Comparison of ENCODE assay signal across 7 mouse cellular contexts in the genomic region with DNA sequence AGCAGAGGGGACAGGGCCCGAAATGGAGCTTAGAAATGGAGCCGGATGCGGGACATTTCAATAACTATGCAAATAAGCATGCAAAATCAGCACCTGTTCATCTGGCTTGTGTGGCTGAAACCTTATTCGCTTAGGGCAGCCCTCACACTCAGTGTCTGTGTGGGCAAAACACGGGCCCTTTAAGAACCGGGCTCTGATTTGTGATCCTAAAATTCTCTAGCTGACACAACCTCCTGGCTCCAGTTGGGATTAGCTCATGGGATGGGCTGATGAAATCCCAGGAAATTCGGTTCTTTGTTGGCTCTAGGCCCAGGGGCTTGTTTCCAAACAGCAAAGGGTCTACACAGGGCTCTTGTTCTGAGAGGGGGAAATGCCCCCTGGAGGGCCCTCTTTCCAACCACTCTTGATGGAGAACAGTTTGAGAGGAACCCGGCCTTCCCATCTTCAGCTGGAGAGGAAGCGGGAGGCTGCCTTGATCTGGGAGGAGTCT. TPM values are rescaled to one million over a fixed set of nuclear protein-coding genes. Genes with fewer than 3 reads are reported as not detected.
A peak's percentile ranks its signal among the peaks of the same experiment; 100 is the strongest.
DNase-seq lines count a peak whose midpoint lies in the region; ATAC-seq and TF ChIP-seq lines count a peak whose summit lies in the region.

No protein-coding gene starts in this region.

- H3K79me2 ChIP-seq in CH12.LX (replicated peaks; ENCODE audit: control insufficient read depth, extremely low read depth, insufficient read depth, poor library complexity, severe bottlenecking) = no peaks in the 10 kb centered on the region

- peaks cover 8% of the 10 kb centered on the region for H3K27me3 ChIP-seq in CH12.LX (replicated peaks)
- no peaks in the 10 kb centered on the region for H3K27me3 ChIP-seq in lung, postnatal 0 days (replicated peaks; ENCODE audit: insufficient read depth, low read length)

- peak overlapping the region; percentile 39 for H3K9ac ChIP-seq in CH12.LX (ENCODE audit: insufficient read depth, low read depth)
- no peak overlapping the region for H3K9ac ChIP-seq in lung, postnatal 0 days (replicated peaks; ENCODE audit: low read depth)

- no peak overlapping the region for H3K27ac ChIP-seq in CH12.LX (ENCODE audit: insufficient read depth, low read depth)
- peak overlapping the region; percentile 91 for H3K27ac ChIP-seq in embryonic fibroblast, embryonic 13.5 days (ENCODE audit: insufficient read depth, low read length)
- H3K27ac ChIP-seq in lung, postnatal 0 days (ENCODE audit: low read length) = peak overlapping the region; percentile 60

- intact Hi-C loops in heart, postnatal 14 days (cut with DNase I) = no loop called here

- ATAC-seq in lung, postnatal 0 days = peak; percentile 54

- peaks cover 18 to 56% of the 10 kb centered on the region in 2 experiments for H3K4me1 ChIP-seq in CH12.LX (ENCODE audit: control insufficient read depth in 1 of 2, insufficient read depth in 2 of 2)
- no peaks in the 10 kb centered on the region for H3K4me1 ChIP-seq in embryonic fibroblast, embryonic 13.5 days (ENCODE audit: control insufficient read depth, insufficient read depth, low read length)
- H3K4me1 ChIP-seq in lung, postnatal 0 days (ENCODE audit: insufficient read depth, low read depth, low read length) = peaks cover 9% of the 10 kb centered on the region

- TF ChIP-seq EP300 in CH12.LX (IDR thresholded peaks at IDR 0.05; ENCODE audit: low read length) = peak; percentile 79
- no peak; the same call in 1 of the 2 replicates for TF ChIP-seq EP300 in lung, postnatal 0 days (IDR thresholded peaks at IDR 0.05)

- TF ChIP-seq POLR2A in CH12.LX (IDR thresholded peaks at IDR 0.05; ENCODE audit: low read depth, low read length) = no peak; the same call in 1 of the 2 replicates
- TF ChIP-seq POLR2A in embryonic fibroblast, embryonic 13.5 days (IDR thresholded peaks at IDR 0.05; ENCODE audit: low read depth, low read length) = no peak

- no peak for TF ChIP-seq RAD21 in CH12.LX (IDR thresholded peaks at IDR 0.05; ENCODE audit: low read depth, low read length)

- in situ Hi-C loops in CH12.LX (cut with MboI; ENCODE audit: low pct_ligation_motif_present, low pct_unique_long_range_greater_than_20kb, low sequenced_read_pairs) = loop anchor here (25.0 kb wide), 1 partner anchor 121 kb away; no protein-coding TSS in a partner anchor

- no peak for TF ChIP-seq CTCF in CH12.LX (conservative IDR thresholded peaks at IDR 0.05 in 1 of 2, IDR thresholded peaks at IDR 0.05 in 1 of 2; ENCODE audit: low read depth in 2 of 2, low read length in 2 of 2)
- TF ChIP-seq CTCF in embryonic fibroblast, embryonic 13.5 days (IDR thresholded peaks at IDR 0.05; ENCODE audit: borderline replicate concordance, insufficient read depth, low read length) = no peak
- no peak for TF ChIP-seq CTCF in lung, postnatal 0 days (IDR thresholded peaks at IDR 0.05)

- H3K4me2 ChIP-seq in CH12.LX (ENCODE audit: insufficient read depth, low read depth, poor library complexity, severe bottlenecking) = peak overlapping the region; percentile 84
- H3K4me2 ChIP-seq in lung, postnatal 0 days (replicated peaks; ENCODE audit: low read depth, low read length) = peak overlapping the region; percentile 40

- H3K9me3 ChIP-seq in CH12.LX (replicated peaks; ENCODE audit: low read length) = no peaks in the 10 kb centered on the region
- no peaks in the 10 kb centered on the region for H3K9me3 ChIP-seq in lung, postnatal 0 days (ENCODE audit: low read length)

- dilution Hi-C loops in CH12.LX (cut with MboI; ENCODE audit: extremely low pct_ligation_motif_present, extremely low pct_unique_long_range_greater_than_20kb, low sequenced_read_pairs) = no loop called here

- DNase-seq in A20 (ENCODE audit: low read depth, low spot score) (peak; percentile 79), CH12.LX (ENCODE audit: extremely low read depth) (peak; percentile 73)
- peak; percentile 75 to 84 for DNase-seq in heart, postnatal 14 days
- peak; percentile 87 for DNase-seq in lung, postnatal 0 days (ENCODE audit: low spot score)
- DNase-seq in layer of hippocampus, postnatal 36 days = no peak
- no peak for DNase-seq in spleen, postnatal 10 days (ENCODE audit: low spot score in 2 of 2)

- WGBS in lung, postnatal 0 days = 31% methylated on average over 9 of the region's 9 CpGs

- no peaks in the 10 kb centered on the region for H3K36me3 ChIP-seq in CH12.LX (replicated peaks in 1 of 2; ENCODE audit: control insufficient read depth in 1 of 2, insufficient read depth in 1 of 2, low read length in 1 of 2)
- H3K36me3 ChIP-seq in lung, postnatal 0 days (ENCODE audit: insufficient read depth, low read length) = no peaks in the 10 kb centered on the region; the same call in 1 of the 2 replicates

- H3K4me3 ChIP-seq in CH12.LX (replicated peaks in 1 of 3; ENCODE audit: low read depth in 2 of 3, low read length in 2 of 3, poor library complexity in 1 of 3) = peak overlapping the region in 1 of 3 experiments; percentile 18
- peak overlapping the region; percentile 63 for H3K4me3 ChIP-seq in embryonic fibroblast, embryonic 13.5 days (ENCODE audit: insufficient read depth, low read length)
- peak overlapping the region; percentile 23 for H3K4me3 ChIP-seq in lung, postnatal 0 days (ENCODE audit: low read depth, low read length)

TF ChIP-seq in CH12.LX, 34 proteins besides CTCF, POLR2A, EP300 and RAD21:
- TF ChIP-seq TCF12 (IDR thresholded peaks at IDR 0.05; ENCODE audit: low read depth, low read length) (peak; percentile 72), ZKSCAN1 (IDR thresholded peaks at IDR 0.05; ENCODE audit: borderline replicate concordance, low read depth, low read length) (no peak), MAX (IDR thresholded peaks at IDR 0.05; ENCODE audit: low read length) (no peak), CHD1 (IDR thresholded peaks at IDR 0.05; ENCODE audit: low read depth, low read length) (no peak), BHLHE40 (IDR thresholded peaks at IDR 0.05; ENCODE audit: low read depth, low read length) (peak; percentile 72), IRF4 (IDR thresholded peaks at IDR 0.05; ENCODE audit: low read depth, low read length) (peak; percentile 53; the same call in 1 of the 2 replicates), MEF2A (IDR thresholded peaks at IDR 0.05; ENCODE audit: borderline replicate concordance, low read depth, low read length) (peak; percentile 50; the same call in 1 of the 2 replicates), MAZ (IDR thresholded peaks at IDR 0.05; ENCODE audit: low read depth, low read length) (0 out of 2 replicates have a peak, but pooled peaks have one; percentile 39), ZNF384 (IDR thresholded peaks at IDR 0.05; ENCODE audit: low read depth, low read length) (no peak), RCOR1 (conservative IDR thresholded peaks at IDR 0.05; ENCODE audit: low read depth, low read length) (0 out of 2 replicates have a peak, but pooled peaks have one; percentile 17), TBP (conservative IDR thresholded peaks at IDR 0.05; ENCODE audit: low read depth, low read length) (peak; percentile 53; the same call in 1 of the 2 replicates), MYC (IDR thresholded peaks at IDR 0.05; ENCODE audit: low read depth, low read length) (0 out of 2 replicates have a peak, but pooled peaks have one; percentile 29), MXI1 (IDR thresholded peaks at IDR 0.05; ENCODE audit: low read depth, low read length) (0 out of 2 replicates have a peak, but pooled peaks have one; percentile 16), NELFE (IDR thresholded peaks at IDR 0.05; ENCODE audit: low read depth, low read length) (no peak), SMC3 (IDR thresholded peaks at IDR 0.05; ENCODE audit: low read depth, low read length) (no peak)

RNA-seq across cellular contexts. Expression of gene Arhgef2, which starts 10.2 kb away (rescaled TPM):
- total RNA-seq in CH12.LX (2012; rRNA removed) (40.0 and 43.9 TPM in 2 replicates), CH12.LX (2014; rRNA removed) (15.0 and 18.5 TPM in 2 replicates)
- 31.4 and 43.1 TPM in 2 replicates for polyA plus RNA-seq in CH12.LX (2012; ENCODE audit: insufficient read length, low read depth)
- polyA plus RNA-seq in embryonic fibroblast, embryonic 13.5 days (2011; ENCODE audit: insufficient read length, low read depth, missing spikeins) = 174 and 210 TPM in 2 replicates
- total RNA-seq in heart, postnatal 14 days (2021) = 10 to 100 TPM; 71.1 to 71.5 TPM
- polyA plus RNA-seq in lung, postnatal 0 days (2015; fragmentation: Nextera tagmentation; extraction: Ambion mirVana) = 170 and 229 TPM in 2 replicates
- 100 to 1,000 TPM; 250 to 265 TPM for total RNA-seq in layer of hippocampus, postnatal 36 days (2021)

RNA-seq across cellular contexts. Expression of gene Rxfp4, which starts 37.0 kb away (rescaled TPM):
- 0.08 TPM in 1 of 2 replicates, not detected in the other for total RNA-seq in CH12.LX (2012; rRNA removed)
- total RNA-seq in CH12.LX (2014; rRNA removed) = not detected in 2 replicates
- not detected in 2 replicates for polyA plus RNA-seq in CH12.LX (2012; ENCODE audit: insufficient read length, low read depth)
- not detected in 2 replicates for polyA plus RNA-seq in embryonic fibroblast, embryonic 13.5 days (2011; ENCODE audit: insufficient read length, low read depth, missing spikeins)
- total RNA-seq in heart, postnatal 14 days (2021) = not detected
- polyA plus RNA-seq in lung, postnatal 0 days (2015; fragmentation: Nextera tagmentation; extraction: Ambion mirVana) = 0.61 and 0.92 TPM in 2 replicates
- total RNA-seq in layer of hippocampus, postnatal 36 days (2021) = not detected

RNA-seq across cellular contexts. Expression of gene Ssr2, which starts 40.3 kb away (rescaled TPM):
- total RNA-seq in CH12.LX (2012; rRNA removed) (364 and 435 TPM in 2 replicates), CH12.LX (2014; rRNA removed) (325 and 377 TPM in 2 replicates)
- 307 and 346 TPM in 2 replicates for polyA plus RNA-seq in CH12.LX (2012; ENCODE audit: insufficient read length, low read depth)
- polyA plus RNA-seq in embryonic fibroblast, embryonic 13.5 days (2011; ENCODE audit: insufficient read length, low read depth, missing spikeins) = 218 and 298 TPM in 2 replicates
- 100 to 1,000 TPM in 1 of 2 experiments, 10 to 100 TPM in 1; 95.9 to 108 TPM for total RNA-seq in heart, postnatal 14 days (2021)
- polyA plus RNA-seq in lung, postnatal 0 days (2015; fragmentation: Nextera tagmentation; extraction: Ambion mirVana) = 306 and 384 TPM in 2 replicates
- 10 to 100 TPM; 97.1 to 98.9 TPM for total RNA-seq in layer of hippocampus, postnatal 36 days (2021)

Comparison
In these comparisons a context has a peak if more than half of its experiments do, and no peak if none do; other contexts are left out.
1. DNase-seq: peak in A20 (single experiment), CH12.LX (single experiment), heart, postnatal 14 days (2 of 2) and lung, postnatal 0 days (single experiment); none in layer of hippocampus, postnatal 36 days (0 of 2) and spleen, postnatal 10 days (0 of 2).